Comparison of ENCODE assay signal across 28 mouse cellular contexts in the genomic region with DNA sequence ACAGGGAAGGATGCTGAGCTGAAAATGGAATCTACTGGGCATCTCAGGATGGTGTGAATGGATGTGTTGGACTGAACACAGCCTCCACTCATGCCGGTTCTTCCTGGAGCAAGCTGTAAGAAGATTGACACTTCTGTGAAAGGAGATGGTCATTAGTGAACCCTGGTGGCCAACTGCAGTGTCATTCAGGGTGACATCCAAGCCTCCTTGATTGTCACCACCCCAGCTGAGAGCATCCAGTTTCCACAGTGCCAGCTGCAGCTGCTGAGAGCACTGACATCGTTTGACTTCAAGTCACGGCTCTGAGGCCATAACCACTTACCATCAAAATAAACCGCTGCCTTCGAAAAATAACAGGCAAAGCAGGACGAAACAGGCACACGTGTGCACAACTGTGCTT.
DNase-seq lines count a peak whose midpoint lies in the region; ATAC-seq and TF ChIP-seq lines count a peak whose summit lies in the region.
"Had no signal": no experiment of that assay in that cellular context is flagged by ENCODE, and none has a peak within 500 bp of the region (broad histone marks: within the 10 kb centered on the region; RNA-seq: fewer than 3 reads in every experiment).

No protein-coding gene starts in this region.

- ATAC-seq in midbrain, embryonic 11.5 days (ENCODE audit: low FRiP score), result peak; percentile 24; the same call in 1 of the 2 replicates
- ATAC-seq: activated CD4-positive, CD25-positive, alpha-beta regulatory T cell, adult 4 months; forebrain, embryonic 15.5 days; intestine, postnatal 0 days; liver, embryonic 12.5 days; liver, postnatal 0 days had no signal

- no peak overlapping the region for H3K9ac ChIP-seq in midbrain, embryonic 11.5 days (ENCODE audit: low read length)
- H3K9ac ChIP-seq: forebrain, embryonic 15.5 days; heart, embryonic 12.5 days; hindbrain, embryonic 13.5 days; liver, embryonic 12.5 days; liver, postnatal 0 days; stomach, embryonic 15.5 days had no signal

- H3K4me2 ChIP-seq in midbrain, embryonic 11.5 days, result no peak overlapping the region
- H3K4me2 ChIP-seq: forebrain, embryonic 15.5 days; heart, embryonic 12.5 days; hindbrain, embryonic 13.5 days; liver, embryonic 12.5 days; stomach, embryonic 15.5 days had no signal

- H3K4me3 ChIP-seq in midbrain, embryonic 11.5 days (ENCODE audit: low read depth, low read length), result no peak overlapping the region
- no peak overlapping the region for H3K4me3 ChIP-seq in midbrain, embryonic 10.5 days
- no peak overlapping the region for H3K4me3 ChIP-seq in olfactory bulb, adult 2 months (ENCODE audit: insufficient read depth, low read depth, low read length)
- H3K4me3 ChIP-seq: forebrain, embryonic 15.5 days; gastrocnemius, adult 2 months; heart, adult 2 months; heart, embryonic 12.5 days; hindbrain, embryonic 13.5 days; liver, embryonic 12.5 days; megakaryocyte, embryonic 14.5 days; stomach, embryonic 15.5 days had no signal

- H3K9me3 ChIP-seq in midbrain, embryonic 11.5 days (ENCODE audit: control insufficient read depth, low read length), result no peaks in the 10 kb centered on the region
- H3K9me3 ChIP-seq in midbrain, embryonic 10.5 days (replicated peaks), result no peaks in the 10 kb centered on the region
- H3K9me3 ChIP-seq: forebrain, embryonic 15.5 days; hindbrain, embryonic 13.5 days; liver, embryonic 12.5 days; megakaryocyte, embryonic 14.5 days; stomach, embryonic 15.5 days had no signal

- H3K27me3 ChIP-seq in midbrain, embryonic 11.5 days (ENCODE audit: control insufficient read depth, insufficient read depth, low read length), result no peaks in the 10 kb centered on the region
- peaks cover 36% of the 10 kb centered on the region; the same call in 1 of the 2 replicates for H3K27me3 ChIP-seq in midbrain, embryonic 10.5 days (ENCODE audit: low read depth, poor library complexity, severe bottlenecking)
- H3K27me3 ChIP-seq: CH12.LX; forebrain, embryonic 15.5 days; heart, embryonic 12.5 days; hindbrain, embryonic 13.5 days; stomach, embryonic 15.5 days had no signal

- H3K4me1 ChIP-seq in midbrain, embryonic 11.5 days (ENCODE audit: control insufficient read depth, insufficient read depth, low read length), result peaks cover 7% of the 10 kb centered on the region
- H3K4me1 ChIP-seq in midbrain, embryonic 10.5 days, result peaks cover 17% of the 10 kb centered on the region
- no peaks in the 10 kb centered on the region for H3K4me1 ChIP-seq in olfactory bulb, adult 2 months (ENCODE audit: control insufficient read depth, insufficient read depth, low read length)
- H3K4me1 ChIP-seq: forebrain, embryonic 15.5 days; heart, embryonic 12.5 days; hindbrain, embryonic 13.5 days; liver, embryonic 12.5 days; megakaryocyte, embryonic 14.5 days; stomach, embryonic 15.5 days had no signal

- no peaks in the 10 kb centered on the region for H3K36me3 ChIP-seq in midbrain, embryonic 11.5 days (ENCODE audit: control insufficient read depth, insufficient read depth, low read length)
- no peaks in the 10 kb centered on the region for H3K36me3 ChIP-seq in midbrain, embryonic 10.5 days
- H3K36me3 ChIP-seq: forebrain, embryonic 15.5 days; heart, embryonic 12.5 days; hindbrain, embryonic 13.5 days; liver, embryonic 12.5 days; stomach, embryonic 15.5 days had no signal

- TF ChIP-seq CTCF in olfactory bulb, adult 2 months (IDR thresholded peaks at IDR 0.05; ENCODE audit: insufficient read depth, low read depth, low read length), result no peak

- H3K27ac ChIP-seq in midbrain, embryonic 11.5 days (ENCODE audit: low read depth, low read length), result no peak overlapping the region
- H3K27ac ChIP-seq in midbrain, embryonic 10.5 days (replicated peaks), result no peak overlapping the region
- H3K27ac ChIP-seq in olfactory bulb, adult 2 months (ENCODE audit: insufficient read depth, low read depth, low read length), result peak overlapping the region; percentile 17; the same call in 1 of the 2 replicates
- H3K27ac ChIP-seq: forebrain, embryonic 15.5 days; gastrocnemius, adult 2 months; heart, adult 2 months; hindbrain, embryonic 13.5 days; liver, embryonic 12.5 days; stomach, embryonic 15.5 days had no signal

- TF ChIP-seq POLR2A in olfactory bulb, adult 2 months (IDR thresholded peaks at IDR 0.05; ENCODE audit: insufficient read depth, low read depth, low read length), result no peak

- 54% methylated on average over 7 of the region's 7 CpGs for WGBS in midbrain, embryonic 11.5 days
- 67% methylated on average over 7 of the region's 7 CpGs for WGBS in midbrain, embryonic 10.5 days
- WGBS in olfactory bulb, adult 2 months, result 63% methylated on average over 7 of the region's 7 CpGs

- DNase-seq in embryo, embryonic 11 days, result peak; percentile 6
- DNase-seq in embryo, embryonic 9.5 days (ENCODE audit: extremely low spot score), result no peak
- peak; percentile 80 for DNase-seq in midbrain, embryonic 11.5 days (ENCODE audit: low spot score, missing footprints)
- no peak for DNase-seq in midbrain, embryonic 10.5 days (ENCODE audit: low spot score)
- DNase-seq in lung, postnatal 10 days, result no peak
- no peak for DNase-seq in cerebellum, adult 11 months
- DNase-seq: adrenal gland, adult 2 months; adrenal gland, postnatal 36 days; cerebellum, adult 9-11 months; gastrocnemius, adult 2 months; heart, adult 2 months; heart, postnatal 4 days; kidney, adult 9 months; kidney, postnatal 10 days; left cerebral cortex, postnatal 4 days; liver, postnatal 0 days; lung, postnatal 4 days; right cerebral cortex, postnatal 14 days had no signal

Comparison
In these comparisons a context has a peak if more than half of its experiments do, and no peak if none do; other contexts are left out.
1. DNase-seq: peak in embryo, embryonic 11 days (single experiment) and midbrain, embryonic 11.5 days (single experiment); none in embryo, embryonic 9.5 days (single experiment), midbrain, embryonic 10.5 days (single experiment), lung, postnatal 10 days (single experiment) and cerebellum, adult 11 months (single experiment).